Mouse (Mus musculus) cerebellum, adult 2 months (tissue): ENCODE measurements around the gene Cdk6.

Experiments used
- CTCF ChIP-seq: fragments of 200-500 bp; IDR thresholded peaks from 2 replicates; pipeline ENCODE4 v1.5.1; 2011; ENCODE audit warnings: low read depth, mild to moderate bottlenecking, control low read depth, low read length, moderate library complexity, borderline replicate concordance; ENCODE audit not compliant: insufficient read depth
- POLR2A ChIP-seq: fragments of 200-500 bp; IDR thresholded peaks from 2 replicates; pipeline ENCODE4 v1.6.1; 2011; ENCODE audit warnings: low read length, control low read depth, borderline replicate concordance; ENCODE audit not compliant: insufficient read depth

DNA sequence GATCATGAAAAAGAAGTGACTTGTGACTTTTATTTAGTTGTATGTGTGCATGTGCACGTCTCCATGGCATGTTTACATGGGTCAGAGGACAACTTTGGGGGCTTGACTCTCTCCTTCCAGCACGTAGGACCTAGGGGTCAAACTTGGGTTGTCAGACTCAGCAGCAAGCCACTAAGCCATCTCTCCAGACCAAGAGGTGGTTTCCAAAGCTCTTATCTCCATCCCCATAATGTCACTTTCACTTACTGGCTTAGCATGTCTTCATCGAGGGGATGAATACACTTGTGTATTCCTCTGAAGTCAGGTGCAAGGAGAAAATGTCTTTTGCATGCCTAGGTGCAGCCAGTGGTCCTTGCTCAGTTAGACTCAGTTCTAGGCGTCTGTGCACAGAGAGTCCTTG, 163.2 kb downstream of the Cdk6 start:
- TF ChIP-seq CTCF: no peak
- TF ChIP-seq POLR2A: no peak
